Mouse (Mus musculus) CH12.LX (cell line): ENCODE measurements at regions not wholly inside any gene's neighbourhood (a gene's known extent, or its start where the extent isn't known, plus 50 kb on each side); places are given as distances from the start of the nearest gene placed in this dataset.

Experiments used
- DNase-seq: peaks from one replicate; pipeline ENCODE4 v3.0.0-alpha.2; 2013; ENCODE audit errors: extremely low read depth
- H3K27ac ChIP-seq: 2 replicates; pipeline ENCODE4 v1.5.1; 2012; ENCODE audit warnings: low read depth, mild to moderate bottlenecking, control low read depth, moderate library complexity; ENCODE audit not compliant: insufficient read depth
- H3K27me3 ChIP-seq: replicated peaks from 2 replicates; pipeline ENCODE3; 2012; ENCODE audit warnings: inconsistent platforms
- H3K36me3 ChIP-seq, 2 experiments: replicated peaks in 1 of 2; 2 replicates each; pipeline versions ENCODE3 to v1.6.1; 2012; ENCODE audit warnings: inconsistent platforms in 1 of 2, low read length in 1 of 2, mild to moderate bottlenecking in 1 of 2, mixed read lengths in 1 of 2, moderate library complexity in 1 of 2; ENCODE audit not compliant: control insufficient read depth in 1 of 2, insufficient read depth in 1 of 2
- H3K4me1 ChIP-seq, 2 experiments: 2 replicates each; pipeline ENCODE4 v1.6.1; 2012; ENCODE audit warnings: inconsistent platforms in 1 of 2, moderate library complexity in 1 of 2; ENCODE audit not compliant: insufficient read depth in 2 of 2, control insufficient read depth in 1 of 2
- H3K4me2 ChIP-seq: 2 replicates; pipeline ENCODE4 v1.6.1; 2012; ENCODE audit warnings: low read depth, mild to moderate bottlenecking, control low read depth; ENCODE audit not compliant: poor library complexity, insufficient read depth, severe bottlenecking
- H3K4me3 ChIP-seq, 3 experiments: fragments of 150-350 bp in 1 of 3; sonication (generic) in 1 of 3; replicated peaks in 1 of 3; 2 replicates each; pipeline versions ENCODE3 to v1.5.1; 2011 to 2012; ENCODE audit warnings: low read depth in 2 of 3, low read length in 2 of 3, mild to moderate bottlenecking in 2 of 3, moderate library complexity in 2 of 3, control low read depth in 1 of 3, improper control_type of control experiment in 1 of 3, inconsistent platforms in 1 of 3, mixed read lengths in 1 of 3; ENCODE audit not compliant: poor library complexity in 1 of 3
- H3K79me2 ChIP-seq: replicated peaks from 2 replicates; pipeline ENCODE4 v1.6.1; 2012; ENCODE audit warnings: mild to moderate bottlenecking, moderate library complexity; ENCODE audit not compliant: control insufficient read depth, poor library complexity, insufficient read depth, severe bottlenecking; ENCODE audit errors: extremely low read depth
- H3K9ac ChIP-seq: 2 replicates; pipeline ENCODE4 v1.6.1; 2012; ENCODE audit warnings: low read depth, mild to moderate bottlenecking, control low read depth, moderate library complexity; ENCODE audit not compliant: insufficient read depth
- H3K9me3 ChIP-seq: replicated peaks from 2 replicates; pipeline ENCODE3; 2012; ENCODE audit warnings: low read length, inconsistent platforms, mixed read lengths
- CHD1 ChIP-seq: IDR thresholded peaks from 2 replicates; pipeline ENCODE4 v1.6.1; 2012; ENCODE audit warnings: low read depth, low read length, improper control_type of control experiment, inconsistent platforms
- CHD2 ChIP-seq: IDR thresholded peaks from 2 replicates; pipeline ENCODE4 v1.6.1; 2011; ENCODE audit warnings: low read length, improper control_type of control experiment
- CTCF ChIP-seq, 2 experiments: IDR thresholded peaks in 1 of 2; conservative IDR thresholded peaks in 1 of 2; 2 replicates each; pipeline ENCODE4 v1.5.1; 2011 to 2012; ENCODE audit warnings: low read depth in 2 of 2, low read length in 2 of 2, improper control_type of control experiment in 1 of 2, inconsistent platforms in 1 of 2, mild to moderate bottlenecking in 1 of 2, moderate library complexity in 1 of 2
- E2F4 ChIP-seq: IDR thresholded peaks from 2 replicates; pipeline ENCODE4 v1.6.1; 2011; ENCODE audit warnings: low read depth, low read length, improper control_type of control experiment; ENCODE audit not compliant: insufficient replicate concordance
- ETS1 ChIP-seq: conservative IDR thresholded peaks from 2 replicates; pipeline ENCODE4 v1.6.1; 2012; ENCODE audit warnings: low read depth, mild to moderate bottlenecking, inconsistent platforms, low read length, improper control_type of control experiment, moderate library complexity
- IRF4 ChIP-seq: IDR thresholded peaks from 2 replicates; pipeline ENCODE4 v1.6.1; 2014; ENCODE audit warnings: low read depth, mild to moderate bottlenecking, inconsistent platforms, low read length, improper control_type of control experiment
- JUN ChIP-seq: IDR thresholded peaks from 2 replicates; pipeline ENCODE4 v1.6.1; 2011; ENCODE audit warnings: low read depth, mild to moderate bottlenecking, low read length, improper control_type of control experiment, moderate library complexity; ENCODE audit not compliant: insufficient read depth
- KAT2A ChIP-seq: IDR thresholded peaks from 2 replicates; pipeline ENCODE4 v1.6.1; 2012; ENCODE audit warnings: low read length, improper control_type of control experiment, inconsistent platforms; ENCODE audit not compliant: insufficient replicate concordance
- MAFK ChIP-seq: IDR thresholded peaks from 2 replicates; pipeline ENCODE4 v1.6.1; 2011; ENCODE audit warnings: low read length, improper control_type of control experiment; ENCODE audit not compliant: insufficient replicate concordance
- MAX ChIP-seq: IDR thresholded peaks from 2 replicates; pipeline ENCODE4 v1.6.1; 2011; ENCODE audit warnings: low read length, improper control_type of control experiment
- MAZ ChIP-seq: IDR thresholded peaks from 2 replicates; pipeline ENCODE4 v1.6.1; 2012; ENCODE audit warnings: low read depth, mild to moderate bottlenecking, inconsistent platforms, low read length, improper control_type of control experiment, moderate library complexity
- MYC ChIP-seq: IDR thresholded peaks from 2 replicates; pipeline ENCODE4 v1.6.1; 2011; ENCODE audit warnings: low read depth, mild to moderate bottlenecking, improper control_type of control experiment, low read length
- NELFE ChIP-seq: IDR thresholded peaks from 2 replicates; pipeline ENCODE4 v1.6.1; 2011; ENCODE audit warnings: low read depth, low read length, improper control_type of control experiment
- NRF1 ChIP-seq: IDR thresholded peaks from 2 replicates; pipeline ENCODE4 v1.6.1; 2014; ENCODE audit warnings: low read depth, mild to moderate bottlenecking, inconsistent platforms, low read length, improper control_type of control experiment, moderate library complexity
- PAX5 ChIP-seq: IDR thresholded peaks from 2 replicates; pipeline ENCODE4 v1.6.1; 2012; ENCODE audit warnings: low read length, inconsistent platforms, mixed read lengths
- POLR2AphosphoS2 ChIP-seq: IDR thresholded peaks from 2 replicates; pipeline ENCODE4 v1.6.1; 2011; ENCODE audit warnings: low read depth, low read length, improper control_type of control experiment
- RCOR1 ChIP-seq: conservative IDR thresholded peaks from 2 replicates; pipeline ENCODE4 v1.6.1; 2012; ENCODE audit warnings: low read depth, mild to moderate bottlenecking, inconsistent platforms, low read length, improper control_type of control experiment
- SIN3A ChIP-seq: IDR thresholded peaks from 2 replicates; pipeline ENCODE4 v1.6.1; 2012; ENCODE audit warnings: low read length, improper control_type of control experiment, inconsistent platforms
- SMC3 ChIP-seq: IDR thresholded peaks from 2 replicates; pipeline ENCODE4 v1.6.1; 2011; ENCODE audit warnings: low read depth, low read length, improper control_type of control experiment
- TBP ChIP-seq: conservative IDR thresholded peaks from 2 replicates; pipeline ENCODE4 v1.6.1; 2011; ENCODE audit warnings: low read depth, low read length, improper control_type of control experiment
- USF1 ChIP-seq: IDR thresholded peaks from 2 replicates; pipeline ENCODE4 v1.6.1; 2014; ENCODE audit warnings: low read depth, mild to moderate bottlenecking, inconsistent platforms, low read length, improper control_type of control experiment
- USF2 ChIP-seq: conservative IDR thresholded peaks from 2 replicates; pipeline ENCODE4 v1.6.1; 2011; ENCODE audit warnings: low read depth, low read length, improper control_type of control experiment
- ZC3H11A ChIP-seq: IDR thresholded peaks from 2 replicates; pipeline ENCODE4 v1.6.1; 2012; ENCODE audit warnings: low read depth, mild to moderate bottlenecking, inconsistent platforms, low read length, improper control_type of control experiment
- ZKSCAN1 ChIP-seq: IDR thresholded peaks from 2 replicates; pipeline ENCODE4 v1.6.1; 2012; ENCODE audit warnings: low read depth, inconsistent platforms, low read length, improper control_type of control experiment, borderline replicate concordance
- ZMIZ1 ChIP-seq: IDR thresholded peaks from 2 replicates; pipeline ENCODE4 v1.6.1; 2012; ENCODE audit warnings: low read depth, mild to moderate bottlenecking, inconsistent platforms, low read length, improper control_type of control experiment
- dilution Hi-C: fragments of 300-500 bp; cut with MboI; formaldehyde crosslinking; loops from 2 replicates; pipeline ENCODE4 v1.14.3; 2020; ENCODE audit warnings: low sequenced_read_pairs; ENCODE audit not compliant: extremely low pct_unique_long_range_greater_than_20kb, extremely low pct_ligation_motif_present
- in situ Hi-C: fragments of 300-500 bp; cut with MboI; formaldehyde crosslinking; loops from 3 replicates; pipeline ENCODE4 v1.14.3; 2019; ENCODE audit warnings: low sequenced_read_pairs, low pct_ligation_motif_present, low pct_unique_long_range_greater_than_20kb, mixed read lengths

GRCm38 (mm10) chr3:34808833-34809232 lies 158.6 kb downstream of the Sox2 start:
- no peak for DNase-seq
- in situ Hi-C loops (no loop called here), dilution Hi-C loops (no loop called here)
- Histone ChIP-seq H3K36me3 (no peaks in the 10 kb centered on the region), H3K4me1 (no peaks in the 10 kb centered on the region), H3K4me3 (no peak overlapping the region), H3K4me2 (no peak overlapping the region), H3K27me3 (no peaks in the 10 kb centered on the region), H3K79me2 (no peaks in the 10 kb centered on the region), H3K9ac (no peak overlapping the region), H3K27ac (no peak overlapping the region), H3K9me3 (peaks cover 60% of the 10 kb centered on the region)
- TF ChIP-seq MYC (no peak), MAZ (no peak), ZKSCAN1 (no peak), SIN3A (no peak), NRF1 (no peak), ZC3H11A (no peak), CHD2 (no peak), JUN (no peak), RCOR1 (no peak), MAX (no peak), CHD1 (no peak), POLR2AphosphoS2 (no peak), TBP (no peak), USF2 (no peak), NELFE (no peak), IRF4 (no peak), ETS1 (no peak), KAT2A (no peak)

- H3K27me3 ChIP-seq = no peaks in the 10 kb centered on the region
- peaks cover 61% of the 10 kb centered on the region for H3K9me3 ChIP-seq
- no peak overlapping the region for H3K4me2 ChIP-seq
- no peak overlapping the region for H3K4me3 ChIP-seq
- H3K79me2 ChIP-seq = no peaks in the 10 kb centered on the region
- dilution Hi-C loops = no loop called here
- TF ChIP-seq CTCF (conservative IDR thresholded peaks at IDR 0.05 in 1 of 2, IDR thresholded peaks at IDR 0.05 in 1 of 2; ENCODE audit: low read depth in 2 of 2, low read length in 2 of 2) (no peak), E2F4 (no peak), ETS1 (no peak), IRF4 (no peak), PAX5 (no peak), MAFK (no peak), SMC3 (no peak), USF1 (no peak), ZC3H11A (no peak), SIN3A (no peak), ZMIZ1 (no peak), MYC (no peak), RCOR1 (no peak)
- no peaks in the 10 kb centered on the region for H3K4me1 ChIP-seq
- DNase-seq = no peak
- H3K36me3 ChIP-seq = no peaks in the 10 kb centered on the region
- no peak overlapping the region for H3K27ac ChIP-seq
- in situ Hi-C loops = no loop called here
- no peak overlapping the region for H3K9ac ChIP-seq
Observed at GRCm38 (mm10) chr3:34811753-34812152, 161.5 kb downstream of the Sox2 start.
